Comparison of ENCODE assay signal across 17 mouse cellular contexts in the genomic region with DNA sequence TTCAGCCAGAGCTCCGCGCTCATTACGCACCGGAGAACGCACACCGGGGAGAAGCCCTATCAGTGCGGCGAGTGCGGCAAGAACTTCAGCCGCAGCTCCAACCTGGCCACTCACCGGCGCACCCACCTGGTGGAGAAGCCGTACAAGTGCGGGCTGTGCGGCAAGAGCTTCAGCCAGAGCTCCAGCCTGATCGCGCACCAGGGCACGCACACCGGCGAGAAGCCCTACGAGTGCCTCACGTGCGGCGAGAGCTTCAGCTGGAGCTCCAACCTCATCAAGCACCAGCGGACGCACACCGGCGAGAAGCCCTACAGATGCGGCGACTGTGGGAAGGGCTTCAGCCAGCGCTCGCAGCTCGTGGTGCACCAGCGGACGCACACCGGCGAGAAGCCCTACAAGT. TPM values are rescaled to one million over a fixed set of nuclear protein-coding genes. Genes with fewer than 3 reads are reported as not detected.
DNase-seq lines count a peak whose midpoint lies in the region; ATAC-seq lines count a peak whose summit lies in the region.
"Had no signal": no experiment of that assay in that cellular context is flagged by ENCODE, and none has a peak within 500 bp of the region (broad histone marks: within the 10 kb centered on the region; RNA-seq: fewer than 3 reads in every experiment).

No protein-coding gene starts in this region.

- H3K4me1 ChIP-seq in hindbrain, embryonic 13.5 days (replicated peaks) = peaks cover 7% of the 10 kb centered on the region
- H3K4me1 ChIP-seq in hindbrain, embryonic 16.5 days (ENCODE audit: control insufficient read depth, insufficient read depth, low read depth, low read length) = no peaks in the 10 kb centered on the region
- peaks cover 7% of the 10 kb centered on the region; the same call in 1 of the 2 replicates for H3K4me1 ChIP-seq in liver, embryonic 12.5 days
- H3K4me1 ChIP-seq: hindbrain, embryonic 15.5 days; neural tube, embryonic 12.5 days had no signal

- H3K27ac ChIP-seq in hindbrain, embryonic 13.5 days = no peak overlapping the region
- no peak overlapping the region for H3K27ac ChIP-seq in hindbrain, embryonic 16.5 days (ENCODE audit: low read depth, low read length)
- H3K27ac ChIP-seq in liver, embryonic 12.5 days = no peak overlapping the region
- H3K27ac ChIP-seq: hindbrain, embryonic 15.5 days; neural tube, embryonic 12.5 days had no signal

- H3K4me3 ChIP-seq in hindbrain, embryonic 13.5 days = no peak overlapping the region
- no peak overlapping the region for H3K4me3 ChIP-seq in hindbrain, embryonic 16.5 days (ENCODE audit: low read length)
- no peak overlapping the region for H3K4me3 ChIP-seq in liver, embryonic 12.5 days
- H3K4me3 ChIP-seq: hindbrain, embryonic 15.5 days; neural tube, embryonic 12.5 days had no signal

- DNase-seq in liver = no peak
- DNase-seq in thymus, postnatal 4 days = peak; percentile 56
- no peak for DNase-seq in thymus, adult 18-20 months
- no peak for DNase-seq in spleen, postnatal 36 days (ENCODE audit: low spot score in 2 of 2)
- no peak for DNase-seq in right cerebral cortex, postnatal 14 days
- DNase-seq: adrenal gland, postnatal 14 days; cerebellum, adult 9-10 months; heart, adult 18-20 months; right cerebral cortex, postnatal 4 days had no signal

- no peak overlapping the region for H3K4me2 ChIP-seq in hindbrain, embryonic 13.5 days
- no peak overlapping the region for H3K4me2 ChIP-seq in hindbrain, embryonic 16.5 days (ENCODE audit: low read length)
- 0 out of 2 replicates have a peak overlapping the region, but pooled peaks have one; percentile 6 for H3K4me2 ChIP-seq in liver, embryonic 12.5 days
- H3K4me2 ChIP-seq: hindbrain, embryonic 15.5 days; neural tube, embryonic 12.5 days had no signal

- 26% methylated on average over 37 of the region's 37 CpGs for WGBS in hindbrain, embryonic 13.5 days
- WGBS in hindbrain, embryonic 16.5 days = 31% methylated on average over 37 of the region's 37 CpGs
- 35% methylated on average over 37 of the region's 37 CpGs for WGBS in liver, embryonic 12.5 days (ENCODE audit: insufficient replicate concordance)

- no peaks in the 10 kb centered on the region for H3K9me3 ChIP-seq in hindbrain, embryonic 13.5 days
- H3K9me3 ChIP-seq in hindbrain, embryonic 16.5 days (ENCODE audit: control insufficient read depth, low read length) = no peaks in the 10 kb centered on the region
- H3K9me3 ChIP-seq in liver, embryonic 12.5 days (replicated peaks) = no peaks in the 10 kb centered on the region
- H3K9me3 ChIP-seq: G1E; hindbrain, embryonic 15.5 days; neural tube, embryonic 12.5 days had no signal

- ATAC-seq in hindbrain, embryonic 13.5 days (ENCODE audit: low FRiP score) = 0 out of 2 replicates have a peak, but pooled peaks have one; percentile 28
- ATAC-seq in hindbrain, embryonic 16.5 days = no peak
- ATAC-seq in liver, embryonic 12.5 days = no peak
- ATAC-seq: forebrain, embryonic 14.5 days; midbrain, embryonic 16.5 days had no signal

- peaks cover 16% of the 10 kb centered on the region for H3K27me3 ChIP-seq in hindbrain, embryonic 13.5 days
- no peaks in the 10 kb centered on the region for H3K27me3 ChIP-seq in hindbrain, embryonic 16.5 days (replicated peaks; ENCODE audit: control insufficient read depth, insufficient read depth, low read length)
- H3K27me3 ChIP-seq in liver, embryonic 12.5 days (replicated peaks) = peaks cover 32% of the 10 kb centered on the region
- H3K27me3 ChIP-seq: hindbrain, embryonic 15.5 days had no signal

- H3K36me3 ChIP-seq in hindbrain, embryonic 13.5 days = peaks cover 73% of the 10 kb centered on the region
- peaks cover 36% of the 10 kb centered on the region for H3K36me3 ChIP-seq in hindbrain, embryonic 16.5 days (ENCODE audit: control insufficient read depth, insufficient read depth, low read length)
- H3K36me3 ChIP-seq in liver, embryonic 12.5 days = peaks cover 49% of the 10 kb centered on the region

- no peak overlapping the region for H3K9ac ChIP-seq in hindbrain, embryonic 13.5 days
- H3K9ac ChIP-seq in hindbrain, embryonic 16.5 days (ENCODE audit: low read depth, low read length) = no peak overlapping the region
- 0 out of 2 replicates have a peak overlapping the region, but pooled peaks have one; percentile 4 for H3K9ac ChIP-seq in liver, embryonic 12.5 days
- H3K9ac ChIP-seq: hindbrain, embryonic 15.5 days; neural tube, embryonic 12.5 days had no signal

RNA-seq across cellular contexts. Expression of a gene that starts 15.0 kb away (rescaled TPM):
- polyA plus RNA-seq in hindbrain, embryonic 13.5 days (2015; fragmentation: Nextera tagmentation; extraction: Ambion mirVana) = 5.3 and 5.8 TPM in 2 replicates
- 3.3 and 3.4 TPM in 2 replicates for polyA plus RNA-seq in hindbrain, embryonic 16.5 days (2015; fragmentation: Nextera tagmentation; extraction: Ambion mirVana)
- 0.23 and 0.58 TPM in 2 replicates for polyA plus RNA-seq in liver, embryonic 12.5 days (2016; fragmentation: Nextera tagmentation; extraction: Ambion mirVana)

RNA-seq across cellular contexts. Expression of a gene that starts 25.3 kb away (rescaled TPM):
- polyA plus RNA-seq in hindbrain, embryonic 13.5 days (2015; fragmentation: Nextera tagmentation; extraction: Ambion mirVana) = 36.5 and 41.5 TPM in 2 replicates
- polyA plus RNA-seq in hindbrain, embryonic 16.5 days (2015; fragmentation: Nextera tagmentation; extraction: Ambion mirVana) = 33.8 and 35.8 TPM in 2 replicates
- 29.1 and 30.3 TPM in 2 replicates for polyA plus RNA-seq in liver, embryonic 12.5 days (2016; fragmentation: Nextera tagmentation; extraction: Ambion mirVana)

RNA-seq across cellular contexts. Expression of a gene that starts 29.1 kb away (rescaled TPM):
- 7.4 and 8.0 TPM in 2 replicates for polyA plus RNA-seq in hindbrain, embryonic 13.5 days (2015; fragmentation: Nextera tagmentation; extraction: Ambion mirVana)
- polyA plus RNA-seq in hindbrain, embryonic 16.5 days (2015; fragmentation: Nextera tagmentation; extraction: Ambion mirVana) = 7.6 and 7.7 TPM in 2 replicates
- polyA plus RNA-seq in liver, embryonic 12.5 days (2016; fragmentation: Nextera tagmentation; extraction: Ambion mirVana) = 1.6 and 2.4 TPM in 2 replicates

RNA-seq across cellular contexts. Expression of a gene that starts 50.0 kb away (rescaled TPM):
- 21.1 and 23.6 TPM in 2 replicates for polyA plus RNA-seq in hindbrain, embryonic 13.5 days (2015; fragmentation: Nextera tagmentation; extraction: Ambion mirVana)
- 19.2 and 20.7 TPM in 2 replicates for polyA plus RNA-seq in hindbrain, embryonic 16.5 days (2015; fragmentation: Nextera tagmentation; extraction: Ambion mirVana)
- polyA plus RNA-seq in liver, embryonic 12.5 days (2016; fragmentation: Nextera tagmentation; extraction: Ambion mirVana) = 19.4 and 19.9 TPM in 2 replicates
